Mouse (Mus musculus) activated CD4-positive, CD25-positive, alpha-beta regulatory T cell (primary cell): ENCODE measurements around the gene Hrasls5. TPM values are rescaled to one million over a fixed set of nuclear protein-coding genes. Genes with fewer than 3 reads are reported as not detected.

Source experiments
- polyA plus RNA-seq, 2 experiments: library from polyadenylated mRNA; unstranded; fragments of 100-300 nt; shearing (Covaris generic); gene quantifications; one replicate each; pipeline ENCODE4 v1.2.1; 2017

The Hrasls5 gene
- under 1 TPM in 1 of 2 experiments, not detected in 1; 0.16 TPM for polyA plus RNA-seq

DNA sequence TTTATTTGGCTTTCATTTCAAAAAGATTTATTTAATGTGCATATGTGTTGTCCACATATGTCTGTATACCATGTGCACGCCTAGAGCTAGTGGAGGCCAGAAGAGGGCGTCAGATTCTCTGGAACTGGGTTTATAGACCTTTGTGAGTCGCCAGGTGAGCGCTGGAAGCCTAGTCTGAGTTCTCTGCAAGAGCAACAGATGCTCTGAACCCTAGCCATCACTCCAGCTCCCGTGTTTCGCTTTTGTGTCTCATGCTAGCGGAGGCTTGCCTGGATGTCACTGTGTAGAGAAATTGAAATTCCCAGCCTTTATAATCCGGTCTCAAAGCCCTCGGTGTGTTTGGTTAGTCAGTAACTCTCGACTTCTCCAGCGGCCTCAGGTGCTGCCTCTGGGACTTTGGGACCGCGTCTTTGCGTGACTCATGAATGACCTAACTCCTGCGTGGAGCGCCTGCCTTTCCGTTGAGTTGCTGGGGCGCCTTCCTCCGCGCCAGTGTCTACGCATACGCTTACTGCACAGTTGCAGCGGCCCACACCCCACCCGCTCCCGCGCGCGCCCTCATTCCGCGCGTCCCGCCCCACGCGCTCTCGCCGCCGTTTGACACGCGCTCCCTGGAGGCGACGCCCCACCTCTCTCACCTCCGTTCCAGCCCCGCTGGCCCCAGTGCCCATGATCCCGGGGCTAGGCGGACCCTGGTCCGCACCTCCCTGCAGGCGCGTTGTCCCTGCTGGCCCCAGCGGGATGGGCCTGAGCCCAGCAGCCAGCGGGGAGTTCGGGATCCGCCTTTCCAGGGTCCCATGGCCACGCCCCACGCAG, at the start of gene Hrasls5:
Hrasls5 (plus strand) TSS at position 600 of the 816 bp plus-strand sequence.

DNA sequence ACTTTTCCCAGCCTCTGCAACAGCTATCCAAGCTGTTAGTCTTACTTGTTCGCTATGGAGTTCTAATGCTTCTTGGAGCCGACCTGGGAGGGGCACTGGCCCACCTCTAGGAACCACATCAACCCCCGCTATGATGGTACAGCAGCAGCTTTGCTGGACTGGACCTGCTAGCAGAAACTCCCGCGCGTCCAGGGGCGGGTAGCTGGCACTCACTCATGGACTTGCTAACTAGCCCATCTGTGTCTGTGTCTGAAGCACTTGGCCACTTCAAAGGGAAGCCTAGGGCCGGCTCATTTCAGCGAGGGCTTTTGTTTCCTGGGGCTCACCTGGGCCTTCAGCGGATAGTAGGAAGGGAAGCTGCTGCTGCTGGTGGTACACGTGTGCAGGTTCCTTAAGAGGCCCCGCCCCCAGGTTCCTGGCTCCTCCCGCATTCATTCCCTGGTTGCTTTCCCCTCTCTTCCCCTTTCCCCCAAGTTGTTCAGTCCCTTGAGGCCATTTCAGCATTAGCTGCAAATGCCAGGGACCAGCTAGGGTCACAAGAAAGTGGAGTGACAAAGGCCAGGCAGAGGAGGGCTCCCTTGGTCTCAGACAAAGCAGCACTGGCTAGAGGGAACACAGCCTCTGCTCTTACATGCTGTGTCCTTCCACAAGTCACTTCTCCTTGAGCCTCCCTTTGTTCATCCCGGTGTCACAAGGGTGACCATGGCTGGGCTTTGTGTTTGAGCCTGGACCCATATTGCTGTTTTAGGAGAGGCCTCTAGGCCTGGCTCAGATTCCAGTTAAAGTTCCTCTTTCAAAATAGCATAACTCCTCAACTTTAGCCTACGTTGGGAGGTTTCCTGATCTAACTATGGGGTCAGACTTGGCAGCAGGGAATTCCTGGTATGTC, 5.3 kb upstream of the Hrasls5 start, which contains the start of gene Lgals12:
Lgals12 (minus strand) TSS at position 393 of the 889 bp plus-strand sequence.

Other genes with a start within 250 kb of the Hrasls5 start
- gene Spindoc, start 229.5 kb upstream of the Hrasls5 start, polyA plus RNA-seq = 10 to 100 TPM; 22.4 to 29.0 TPM
- gene 2700081O15Rik, start 194.9 kb upstream of the Hrasls5 start, polyA plus RNA-seq = 1 to 10 TPM in 1 of 2 experiments, under 1 TPM in 1; 0.14 to 1.8 TPM
- gene Rtn3, start 129.3 kb upstream of the Hrasls5 start, polyA plus RNA-seq = 100 to 1,000 TPM; 108 to 122 TPM
- gene Atl3, start 118.5 kb upstream of the Hrasls5 start, polyA plus RNA-seq = 10 to 100 TPM; 13.8 to 15.8 TPM
- gene Pla2g16, start 55.1 kb upstream of the Hrasls5 start, polyA plus RNA-seq = 100 to 1,000 TPM; 103 to 156 TPM
- gene Lgals12, start 5.3 kb upstream of the Hrasls5 start, polyA plus RNA-seq = under 1 TPM in 1 of 2 experiments, not detected in 1; 0.18 TPM
- not detected for gene Slc22a19, start 98.8 kb downstream of the Hrasls5 start, polyA plus RNA-seq
- not detected for gene Slc22a26, start 190.1 kb downstream of the Hrasls5 start, polyA plus RNA-seq